Mouse (Mus musculus) c-Kit-positive CD71-positive TER-119-positive erythroid progenitor cells, embryonic 14.5 days (primary cell): Measurements from ENCODE around the gene Ccdc9.

Experiments used
- DNase-seq: peaks from one replicate; pipeline ENCODE4 v3.0.0-alpha.2; 2013; ENCODE audit warnings: low spot score

Ccdc9 gene

GRCm38 (mm10) chr7:16286026-16286961 is at the start of gene Ccdc9:
Gene Ccdc9, minus strand, starts transcription at chr7:16286795.
- DNase-seq: peak; percentile 100

- DNase-seq: no peak
Measured at GRCm38 (mm10) chr7:16329146-16329545, 42.6 kb upstream of the Ccdc9 start.

GRCm38 (mm10) chr7:16326607-16326971 is 40.0 kb upstream of the Ccdc9 start:
- DNase-seq: no peak

DNA sequence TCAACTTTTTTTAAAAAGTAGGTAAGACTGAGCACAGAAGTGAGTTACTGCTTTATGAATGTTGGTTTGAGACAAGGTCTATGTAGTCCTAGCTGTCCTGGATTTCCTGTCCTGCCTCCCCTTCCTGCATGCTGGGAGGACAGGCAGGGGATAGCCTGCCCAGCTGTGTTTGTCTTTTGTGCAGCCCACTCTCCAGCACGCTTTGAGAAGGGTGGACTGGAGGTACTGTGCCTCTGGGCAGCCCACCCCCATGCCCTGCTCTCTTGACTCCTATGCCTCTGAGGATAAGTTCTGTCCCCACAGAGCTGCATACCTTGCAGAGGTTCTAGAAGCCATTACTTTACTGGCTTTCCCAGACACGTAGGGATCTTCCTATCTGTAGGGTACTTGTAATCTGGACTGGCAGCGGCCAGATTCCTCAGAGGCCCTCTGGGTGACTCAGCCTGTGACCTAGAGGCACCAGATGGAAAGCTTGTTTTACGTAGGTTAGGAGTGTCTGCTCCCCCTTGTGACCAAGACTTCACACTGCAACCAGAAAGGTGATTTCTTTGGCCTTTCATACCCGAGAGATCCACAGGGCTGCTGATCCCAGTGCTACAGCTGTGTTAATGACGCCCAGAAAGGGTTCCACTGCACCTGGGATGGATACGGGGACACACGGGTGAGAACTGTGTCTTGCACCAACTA is 39.5 kb upstream of the Ccdc9 start:
- peak; percentile 80 for DNase-seq

GRCm38 (mm10) chr7:16324661-16325060 is 38.1 kb upstream of the Ccdc9 start:
- DNase-seq: no peak

DNA sequence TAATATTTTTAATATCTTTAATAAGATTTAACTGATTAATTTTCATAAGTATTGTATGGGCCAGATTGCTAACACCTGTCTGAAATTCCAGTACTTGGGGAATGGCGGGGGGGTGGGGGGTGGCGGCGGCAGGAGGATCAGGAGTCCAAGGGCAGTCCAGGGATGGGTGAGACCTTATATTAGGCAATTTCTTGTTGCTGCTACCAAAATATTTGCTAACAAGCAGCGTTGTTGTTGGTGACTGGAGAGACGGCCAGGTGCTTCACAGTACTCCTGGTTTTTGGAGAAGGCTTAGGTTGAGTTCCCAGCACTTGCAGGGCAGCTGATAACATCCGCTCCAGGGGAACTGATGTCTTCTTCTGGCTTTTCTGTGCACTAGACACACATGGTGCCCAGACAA is 33.9 kb upstream of the Ccdc9 start:
- no peak for DNase-seq

DNA sequence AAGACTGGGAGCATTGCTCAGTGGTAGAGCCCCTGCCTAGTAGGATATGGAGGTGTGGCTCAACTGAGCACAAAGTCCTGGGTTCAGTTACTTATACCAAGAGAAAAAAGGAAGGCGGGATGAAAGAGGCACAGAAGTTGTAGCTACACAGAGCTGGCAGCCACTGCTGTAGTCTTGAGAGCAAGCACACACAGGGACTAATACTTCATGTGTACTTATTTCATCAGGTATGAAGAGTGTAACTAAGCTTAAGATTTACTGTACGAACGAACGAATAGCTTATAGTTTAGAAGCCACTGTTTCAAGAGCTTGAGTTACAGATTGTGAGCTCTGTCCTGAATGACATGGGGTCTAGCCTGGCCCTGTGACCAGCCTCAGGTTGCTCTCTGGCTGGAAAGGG is 32.6 kb upstream of the Ccdc9 start:
- DNase-seq: no peak

DNA sequence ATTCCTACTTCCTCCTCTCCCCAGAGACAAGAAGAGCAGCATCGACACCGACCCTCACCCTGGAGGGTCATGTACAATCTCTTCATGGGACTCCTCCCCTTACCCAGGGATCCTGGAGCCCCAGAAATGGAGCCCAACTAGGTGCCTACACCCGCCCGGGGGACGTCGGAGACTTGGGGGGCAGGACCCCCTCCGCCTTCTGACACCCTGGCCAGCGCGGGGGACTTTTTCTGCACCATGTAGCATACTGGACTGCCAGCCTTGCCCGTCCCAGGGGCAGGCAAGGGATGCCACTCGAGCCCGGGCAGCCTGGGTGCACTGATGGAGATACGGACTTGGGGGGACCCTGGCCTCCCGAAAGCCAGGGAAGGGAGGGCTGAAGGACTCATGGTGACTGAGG is 30.5 kb upstream of the Ccdc9 start:
- no peak for DNase-seq

GRCm38 (mm10) chr7:16315222-16315759 is 28.7 kb upstream of the Ccdc9 start:
- DNase-seq: no peak

DNA sequence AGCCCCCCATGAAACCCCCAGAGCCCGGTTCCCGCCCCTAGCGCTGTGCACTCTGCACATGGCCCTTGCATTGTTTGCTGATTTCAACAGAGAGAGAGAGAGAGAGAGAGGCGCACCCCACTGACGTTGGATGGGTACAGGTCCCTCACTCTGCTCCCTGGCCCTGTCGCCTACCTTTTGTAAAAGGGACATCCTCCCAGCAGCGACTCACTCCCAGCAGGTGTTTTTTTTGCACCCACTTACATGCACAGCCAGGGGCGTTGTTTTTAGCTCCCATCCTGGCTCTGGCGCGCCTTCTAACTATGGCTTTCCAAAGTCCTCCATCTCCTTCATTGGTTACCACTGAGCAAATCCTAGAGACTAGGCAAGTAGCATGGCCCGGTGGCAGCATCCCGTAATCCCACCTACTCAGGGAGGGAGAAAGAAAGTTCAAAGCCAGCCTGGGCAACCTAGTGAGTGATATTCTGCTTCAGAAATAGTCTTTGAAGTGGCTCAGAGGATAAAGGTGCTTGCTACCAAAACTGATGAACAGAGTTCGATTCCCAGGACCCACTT is 27.7 kb upstream of the Ccdc9 start:
- no peak for DNase-seq

DNA sequence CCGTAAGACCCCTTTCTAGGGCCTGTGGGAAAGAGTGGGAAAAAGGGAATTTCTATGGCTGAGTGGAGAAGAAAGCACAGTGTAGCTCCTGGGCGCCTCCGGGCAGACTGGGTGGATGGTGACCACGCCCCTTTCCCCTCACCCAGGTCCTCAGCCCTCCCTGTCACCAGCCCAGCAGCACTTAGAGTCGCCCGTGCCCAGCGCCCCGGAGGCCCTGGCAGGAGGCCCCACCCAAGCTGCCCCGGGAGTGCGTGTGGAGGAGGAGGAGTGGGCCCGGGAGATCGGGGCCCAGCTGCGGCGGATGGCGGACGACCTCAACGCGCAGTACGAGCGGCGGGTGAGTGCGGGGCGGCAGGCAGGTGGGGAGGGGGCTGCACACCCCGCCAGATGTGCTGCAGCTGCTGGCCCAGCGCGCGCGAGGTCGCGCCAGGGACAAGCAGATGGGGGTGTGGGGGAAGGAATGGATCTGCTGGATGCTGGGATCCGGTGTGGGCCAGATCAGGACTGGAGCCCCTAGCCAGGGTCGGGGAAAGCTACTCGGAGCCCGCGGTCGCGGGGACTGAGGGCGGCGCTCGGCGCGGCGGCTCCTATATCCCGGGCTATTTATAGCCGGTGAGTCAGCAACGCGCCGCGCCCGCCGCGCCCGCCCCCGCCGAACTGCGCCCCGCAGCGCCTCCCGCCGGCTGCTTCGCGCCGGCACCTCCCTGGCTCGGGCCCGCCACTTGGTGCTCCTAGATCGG is 27.1 kb upstream of the Ccdc9 start:
- peak; percentile 77 for DNase-seq

GRCm38 (mm10) chr7:16312672-16313311 is 26.2 kb upstream of the Ccdc9 start:
- DNase-seq: peak; percentile 45

GRCm38 (mm10) chr7:16312011-16312671 is 25.5 kb upstream of the Ccdc9 start:
- no peak for DNase-seq

- DNase-seq: peak; percentile 42
Measured at GRCm38 (mm10) chr7:16311453-16312004, 24.9 kb upstream of the Ccdc9 start.

DNA sequence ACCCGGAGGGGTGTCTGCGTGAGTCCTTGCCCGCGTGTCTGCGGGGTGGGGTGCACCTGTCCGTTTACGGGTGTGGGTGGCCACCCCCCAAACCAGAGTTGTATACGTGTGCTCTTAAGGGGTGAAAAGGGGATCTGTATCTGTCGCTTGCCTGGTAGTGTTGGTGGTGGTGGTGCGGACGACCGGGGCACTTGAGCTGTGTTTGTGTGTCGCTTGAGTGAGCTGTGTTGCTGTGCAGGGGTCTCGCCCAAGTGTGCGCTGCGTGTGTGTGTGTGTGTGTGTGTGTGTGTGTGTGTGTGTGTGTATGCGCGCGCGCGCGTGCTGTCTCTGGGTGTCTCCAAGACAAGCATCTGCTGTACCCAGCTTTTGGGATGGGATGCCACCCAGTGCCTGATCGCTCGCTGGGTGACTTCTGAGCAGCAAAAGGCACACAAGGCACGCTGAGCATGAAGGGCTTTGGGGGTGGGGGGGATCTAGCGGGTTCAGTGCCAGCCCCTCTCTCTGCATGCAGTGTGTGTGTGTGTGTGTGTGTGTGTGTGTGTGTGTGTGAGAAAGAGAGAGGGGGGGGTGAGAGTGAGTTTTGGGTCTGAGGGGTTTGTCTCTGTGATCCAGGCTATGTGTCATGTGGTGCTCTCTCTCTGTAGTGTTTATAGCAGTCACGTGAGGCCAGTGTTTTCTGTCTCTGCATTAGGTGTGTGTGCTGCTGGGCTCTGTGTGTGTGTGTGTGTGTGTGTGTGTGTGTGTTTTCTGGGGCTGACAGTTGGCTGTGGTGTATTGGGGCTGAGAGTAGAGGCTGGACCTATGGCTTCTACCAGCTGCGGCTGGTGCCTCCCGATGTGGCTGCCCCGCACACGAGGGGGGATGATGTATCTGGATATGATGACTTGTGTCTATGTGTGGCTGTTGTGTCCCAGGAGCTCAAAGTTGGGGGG is 24.2 kb upstream of the Ccdc9 start:
- peak; percentile 57 for DNase-seq

DNA sequence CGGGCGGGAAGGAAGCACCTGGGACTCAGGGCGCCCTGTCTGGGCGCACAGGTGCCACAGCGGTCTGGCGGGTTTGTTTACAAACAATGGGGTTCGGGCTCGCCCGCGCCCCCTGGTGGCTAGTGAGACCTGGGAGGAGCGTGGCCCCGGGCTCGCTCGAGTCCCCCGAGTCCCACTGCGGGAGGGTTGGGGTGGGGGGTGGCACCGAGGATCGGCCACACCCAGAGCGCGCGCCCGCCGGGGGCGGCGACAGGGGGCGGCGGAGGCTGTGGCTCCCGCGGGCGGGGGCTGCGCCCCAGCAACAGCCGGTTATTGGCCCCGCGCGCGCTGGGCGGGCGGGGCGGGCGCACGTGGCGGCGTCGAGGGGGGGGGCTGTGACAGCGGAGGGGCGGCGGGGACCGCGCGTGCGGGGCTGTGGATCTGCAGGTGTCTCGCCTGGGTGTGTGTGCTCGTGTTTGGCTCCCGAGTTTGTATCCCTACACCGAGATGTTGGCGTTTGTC is 23.5 kb upstream of the Ccdc9 start:
- peak; percentile 80 for DNase-seq

GRCm38 (mm10) chr7:16309318-16310019 is 22.9 kb upstream of the Ccdc9 start:
- DNase-seq: peak; percentile 74

- no peak for DNase-seq
Measured at GRCm38 (mm10) chr7:16308555-16309317, 22.1 kb upstream of the Ccdc9 start.
